Mouse (Mus musculus) neutrophil, adult 83 days (primary cell): Measurements from ENCODE around the gene Arid3b. TPM values are rescaled to one million over a fixed set of nuclear protein-coding genes. Genes with fewer than 3 reads are reported as not detected.

Experiments
- total RNA-seq, 2 experiments: library from RNA; stranded (reverse); gene quantifications; one replicate each; pipeline ENCODE4 v1.2.4; 2023

Arid3b gene
- 10 to 100 TPM; 41.0 to 44.8 TPM for total RNA-seq

DNA sequence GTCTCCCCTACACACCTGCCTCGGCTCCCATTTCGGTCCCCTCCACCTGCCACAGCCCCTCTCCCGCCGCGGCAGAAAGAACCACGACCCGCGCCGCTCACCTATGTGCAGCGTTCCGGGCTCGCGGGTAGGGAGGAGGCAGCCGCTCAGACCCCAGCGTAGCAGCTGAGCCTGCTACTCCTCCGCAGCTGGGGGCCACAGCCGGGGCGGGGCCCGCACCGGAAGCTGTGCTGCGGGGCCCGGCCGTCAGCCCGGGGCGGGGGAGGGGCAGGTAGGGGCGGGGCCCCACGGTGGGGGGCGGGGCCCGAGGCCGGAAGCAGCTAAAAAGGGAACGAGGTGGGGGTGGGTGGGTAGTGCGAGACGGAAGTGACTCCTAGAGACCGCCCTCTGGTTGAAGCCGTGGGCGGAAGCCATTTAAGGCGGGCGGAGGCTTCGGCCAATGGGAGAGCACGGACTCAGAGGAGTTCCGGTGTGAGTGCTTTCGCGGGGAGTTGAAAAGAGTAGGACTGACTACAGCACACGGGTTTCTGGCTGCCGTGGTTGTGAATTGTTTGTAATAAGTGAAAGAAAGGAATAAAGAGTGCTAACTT, at the start of gene Arid3b:
Arid3b (minus strand) TSS at position 213 of the 590 bp plus-strand sequence.

DNA sequence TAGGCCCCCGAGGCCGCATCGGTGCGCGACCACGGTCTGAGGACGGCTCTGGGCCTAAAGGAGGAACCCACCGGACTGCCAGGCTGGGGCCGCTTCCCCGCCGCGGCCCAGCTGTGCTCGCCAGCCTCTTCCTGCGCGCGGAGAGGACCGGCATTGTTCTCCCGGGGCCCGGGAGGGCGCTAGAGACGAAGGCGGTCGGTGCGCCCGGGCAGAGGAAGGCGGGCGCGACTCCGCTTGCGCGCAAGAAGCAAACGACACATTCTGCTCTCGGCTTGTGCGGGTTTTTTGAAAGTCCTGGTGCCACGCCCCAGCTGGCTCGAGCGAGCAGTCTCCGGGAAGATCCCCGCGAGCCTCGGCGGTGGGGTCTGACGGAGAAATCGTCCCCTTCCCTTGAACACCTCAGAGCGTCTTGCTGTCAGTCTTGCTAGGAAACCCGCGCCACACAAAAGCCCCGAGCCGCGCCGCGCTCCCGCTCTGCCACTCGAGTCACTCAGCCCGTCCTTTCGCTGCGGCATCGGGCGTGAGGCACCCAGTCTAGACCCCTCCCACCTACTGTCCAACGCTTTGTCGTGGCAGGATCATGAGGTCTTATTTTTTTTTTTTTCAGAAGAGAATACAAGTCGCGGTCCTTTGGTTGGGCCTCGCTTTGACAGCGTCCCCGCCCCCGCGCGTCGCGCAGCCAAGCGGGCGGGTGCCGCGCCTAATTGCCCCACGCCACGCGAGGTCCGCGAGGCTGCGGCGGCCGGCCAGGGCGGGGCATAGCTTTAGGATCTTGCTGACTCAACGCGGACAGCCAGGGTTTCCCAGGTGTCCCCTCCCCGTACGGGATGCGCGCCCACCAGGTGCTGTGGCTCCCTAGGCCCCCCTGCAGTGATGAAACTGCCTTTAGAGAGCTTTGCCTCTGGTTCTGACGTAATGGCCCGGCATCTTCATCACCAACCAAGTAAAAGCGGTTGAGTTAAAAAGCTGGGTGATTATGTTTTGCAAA, 70.9 kb downstream of the Arid3b start, which contains the start of gene Clk3:
Clk3 (minus strand) TSS at position 497 of the 988 bp plus-strand sequence.

Other genes starting within 250 kb of the Arid3b start
- 10 to 100 TPM; 31.1 to 32.8 TPM for gene Ulk3, start 247.3 kb downstream of the Arid3b start, total RNA-seq
- not detected for gene Cplx3, start 230.5 kb downstream of the Arid3b start, total RNA-seq
- gene Lman1l, start 216.0 kb downstream of the Arid3b start, total RNA-seq, result not detected
- gene Csk, start 183.2 kb downstream of the Arid3b start, total RNA-seq, result 100 to 1,000 TPM; 178 TPM
- gene Cyp1a2, start 153.1 kb downstream of the Arid3b start, total RNA-seq, result not detected
- gene Cyp1a1, start 148.9 kb downstream of the Arid3b start, total RNA-seq, result not detected
- 10 to 100 TPM; 13.3 to 16.1 TPM for gene Edc3, start 128.3 kb downstream of the Arid3b start, total RNA-seq
- 100 to 1,000 TPM; 130 to 131 TPM for gene Clk3, start 70.9 kb downstream of the Arid3b start, total RNA-seq
- 10 to 100 TPM; 57.9 to 68.5 TPM for gene Ubl7, start 74.2 kb upstream of the Arid3b start, total RNA-seq
- 10 to 100 TPM; 23.3 to 25.0 TPM for gene Sema7a, start 103.3 kb upstream of the Arid3b start, total RNA-seq
- 1 to 10 TPM; 2.1 to 3.0 TPM for gene Cyp11a1, start 169.6 kb upstream of the Arid3b start, total RNA-seq
- gene Stra6, start 227.0 kb upstream of the Arid3b start, total RNA-seq, result not detected